Mouse (Mus musculus): ENCODE data around the gene Emc10.

Emc10 gene

GRCm38 (mm10) chr7:44484841-44485571 is 11.3 kb downstream of the Emc10 start:
- DNase-seq = peak; percentile 76

GRCm38 (mm10) chr7:44484109-44484508 is 12.2 kb downstream of the Emc10 start:
- no peak for DNase-seq

- DNase-seq = no peak
These were observed 13.4 kb downstream of the Emc10 start for GRCm38 (mm10) chr7:44482836-44483435.

DNA sequence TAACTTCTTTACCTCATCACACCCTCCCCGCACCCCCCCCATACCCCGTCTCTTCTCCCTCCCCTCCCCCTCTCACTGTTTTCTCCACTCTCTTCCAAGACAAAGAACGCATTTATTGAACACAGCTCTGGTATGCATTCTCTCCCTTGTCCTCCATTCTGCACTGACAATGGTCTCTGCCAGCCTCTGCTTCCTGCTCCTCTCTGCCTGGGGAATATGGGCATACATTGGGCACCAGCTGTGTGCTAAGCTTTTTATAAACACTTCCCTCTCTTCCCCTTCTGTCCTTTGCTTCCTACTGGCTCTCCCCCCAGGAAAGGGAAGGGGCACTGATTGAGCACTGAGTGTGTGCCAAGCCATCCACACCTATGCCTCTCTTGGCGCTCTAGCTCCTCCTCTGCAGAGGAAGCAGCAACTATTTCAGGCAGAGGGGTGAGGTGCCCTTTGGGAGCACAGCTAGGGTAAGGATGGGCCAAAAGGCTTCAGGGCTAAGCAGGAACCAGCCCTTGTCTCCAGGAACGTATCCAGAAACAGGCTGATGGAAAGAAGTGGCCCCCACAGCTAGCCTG is 21.2 kb downstream of the Emc10 start:
- DNase-seq = peak; percentile 11

DNA sequence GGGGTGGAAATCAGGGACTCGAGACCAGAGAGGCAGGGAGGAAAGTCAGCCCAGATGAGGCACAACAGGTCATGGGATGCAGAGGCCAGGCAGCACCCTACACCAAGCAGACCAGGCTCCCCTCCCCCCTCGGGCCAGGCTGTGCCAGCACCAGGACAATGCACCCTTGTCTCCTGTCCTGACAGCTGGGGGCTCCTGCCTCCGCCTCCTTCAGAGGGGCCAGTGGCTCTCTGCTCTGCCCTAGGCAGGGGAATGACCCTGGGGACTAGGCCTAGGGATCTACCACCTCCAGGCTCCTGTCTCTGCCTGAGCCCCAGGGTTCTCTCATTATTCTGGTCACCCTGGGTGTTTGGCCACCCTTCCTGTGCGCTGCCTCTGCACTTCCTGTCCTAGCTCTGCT is 21.9 kb downstream of the Emc10 start:
- DNase-seq = peak; percentile 85

DNA sequence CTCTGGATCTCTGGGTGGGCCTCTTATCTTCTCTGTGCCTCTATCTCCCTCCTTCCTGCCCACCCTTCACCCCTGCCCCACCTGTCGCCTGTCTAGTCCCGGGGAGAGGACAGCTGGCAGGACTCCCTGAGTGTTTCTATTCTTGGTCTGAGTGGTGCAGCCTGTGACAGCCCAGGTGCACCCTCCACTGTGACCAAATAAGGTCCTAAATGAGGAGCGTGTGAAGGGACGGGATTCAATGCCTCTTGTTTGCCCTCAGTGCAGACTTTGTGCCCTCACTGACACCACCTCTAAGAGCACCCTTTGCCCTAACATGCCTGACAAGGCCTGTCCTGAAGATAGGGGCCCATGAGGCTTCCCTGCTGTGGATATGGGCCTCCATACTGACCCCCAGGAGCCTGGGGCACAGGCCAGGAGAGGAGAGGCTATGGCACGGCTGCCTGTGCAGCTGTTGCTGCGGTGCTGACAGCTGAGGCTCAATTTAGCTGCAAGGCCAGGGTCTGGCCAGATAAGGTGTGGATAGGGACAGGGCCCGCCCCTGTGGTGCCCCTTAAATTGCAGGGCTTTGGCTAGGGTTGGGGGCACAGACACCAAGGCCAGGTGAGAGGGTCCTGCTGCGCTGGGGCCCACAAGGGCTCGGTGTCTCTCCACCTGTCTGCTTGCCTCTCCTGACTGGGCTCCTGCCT is 23.2 kb downstream of the Emc10 start:
- peak; percentile 5 for DNase-seq

DNA sequence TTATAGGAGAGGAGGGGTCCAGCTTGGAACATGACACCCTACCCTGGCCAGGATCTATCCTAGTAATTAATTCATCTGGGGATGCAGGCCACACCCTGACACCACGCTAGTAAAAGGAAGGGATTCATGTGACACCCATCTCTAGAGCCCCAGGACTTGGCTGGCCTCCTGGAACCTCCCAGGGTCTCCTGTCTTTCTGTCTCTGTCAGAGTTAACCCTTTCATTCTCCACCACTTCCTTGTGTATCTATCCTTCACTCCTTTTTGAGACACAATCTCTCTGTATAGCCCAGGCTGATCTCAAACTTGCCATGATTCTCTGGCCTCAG is 23.8 kb downstream of the Emc10 start:
- no peak for DNase-seq

GRCm38 (mm10) chr7:44471880-44472557 is 24.3 kb downstream of the Emc10 start:
- DNase-seq = peak; percentile 37

GRCm38 (mm10) chr7:44470696-44471612 is 25.4 kb downstream of the Emc10 start:
- peak; percentile 5 for DNase-seq

DNA sequence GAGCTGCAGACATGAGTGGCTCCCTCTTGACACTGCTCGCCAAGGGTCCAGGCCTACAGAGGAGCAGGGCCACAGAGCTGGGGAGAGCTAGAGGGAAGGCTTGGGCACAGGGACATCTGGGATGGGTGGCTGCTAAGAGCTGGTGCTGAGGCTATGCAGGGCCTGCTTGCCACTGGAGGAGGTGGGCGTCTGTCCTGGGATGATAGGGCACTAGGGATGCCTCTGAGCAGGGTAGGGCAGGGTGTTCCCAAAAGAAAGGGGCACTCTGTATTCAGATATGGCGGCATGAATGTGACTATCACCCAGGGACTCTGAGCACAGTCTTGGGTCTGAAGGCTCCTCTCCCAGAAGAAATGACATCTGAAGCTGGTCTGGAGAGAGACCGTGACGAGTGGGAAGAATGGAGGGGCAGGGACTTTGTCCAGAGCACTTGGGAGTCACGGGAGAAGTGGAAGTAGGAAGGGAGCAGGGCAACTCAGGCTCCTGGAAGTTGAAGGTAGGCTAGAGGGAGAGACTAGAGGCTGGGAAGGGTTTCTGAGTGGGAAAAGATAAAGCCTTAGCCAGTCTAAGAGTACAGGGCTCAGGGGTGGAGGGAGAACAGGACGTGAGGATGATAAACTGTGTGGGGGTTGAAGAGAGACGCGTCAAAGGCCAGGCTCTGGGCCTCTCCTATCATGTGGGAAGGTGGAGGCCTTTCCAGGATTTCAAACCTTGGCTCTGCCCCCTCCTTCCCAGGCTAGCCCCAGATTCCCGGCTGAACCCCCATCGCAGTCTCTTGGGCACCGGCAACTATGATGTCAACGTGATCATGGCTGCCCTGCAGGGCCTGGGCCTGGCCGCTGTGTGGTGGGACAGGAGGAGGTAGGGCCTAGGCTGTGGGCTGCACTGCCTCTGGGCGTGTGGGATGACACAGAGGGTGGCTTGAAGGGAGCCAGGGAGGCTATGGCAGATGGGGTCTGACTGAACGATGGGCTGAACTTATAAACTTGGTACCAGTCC is 26.4 kb downstream of the Emc10 start:
- peak; percentile 1 for DNase-seq

DNA sequence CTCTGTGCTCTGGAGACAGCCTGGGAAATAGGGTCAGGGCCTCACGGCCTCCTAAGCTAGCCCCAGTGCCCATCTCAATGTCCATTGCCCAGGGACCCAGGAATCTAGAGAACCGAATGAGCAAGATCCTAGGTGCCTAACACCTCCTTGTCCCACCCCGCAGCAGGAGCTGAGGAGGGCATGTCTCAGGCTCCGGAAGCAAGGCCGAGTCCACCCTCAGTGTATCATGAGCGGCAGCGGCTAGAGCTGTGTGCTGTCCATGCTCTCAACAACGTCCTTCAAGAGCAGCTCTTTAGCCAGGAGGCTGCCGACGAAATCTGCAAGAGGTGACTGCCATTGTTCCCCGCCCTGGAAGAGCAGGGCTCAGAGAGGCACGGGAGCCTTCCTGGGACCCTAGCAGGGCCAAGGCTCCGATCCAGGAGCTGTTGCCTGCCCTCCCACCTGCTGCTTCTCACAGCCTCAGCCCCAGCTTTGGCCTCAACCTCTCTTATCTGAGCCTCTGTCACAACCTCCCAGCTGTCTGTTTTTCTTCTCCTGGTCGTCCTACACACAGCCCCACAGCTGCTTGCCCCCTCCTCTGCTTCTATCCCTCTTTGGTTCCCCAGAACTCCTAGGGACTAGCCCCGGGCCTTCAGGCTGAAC is 27.6 kb downstream of the Emc10 start:
- peak; percentile 20 for DNase-seq

GRCm38 (mm10) chr7:44467811-44468411 is 28.4 kb downstream of the Emc10 start, which contains the start of gene Josd2:
Gene Josd2 (plus strand): TSS chr7:44467980.
- DNase-seq = peak; percentile 98

GRCm38 (mm10) chr7:44466888-44467311 is 29.4 kb downstream of the Emc10 start:
- peak; percentile 22 for DNase-seq

- DNase-seq = peak; percentile 5
These were observed 30.1 kb downstream of the Emc10 start for GRCm38 (mm10) chr7:44466006-44466887.

- peak; percentile 19 for DNase-seq
These were observed 31.2 kb downstream of the Emc10 start, which contains the start of gene Aspdh for GRCm38 (mm10) chr7:44465111-44465510. Gene Aspdh (plus strand): TSS chr7:44465391.

GRCm38 (mm10) chr7:44464511-44464910 is 31.8 kb downstream of the Emc10 start:
- peak; percentile 90 for DNase-seq

GRCm38 (mm10) chr7:44463556-44464225 is 32.6 kb downstream of the Emc10 start:
- DNase-seq = peak; percentile 13

DNA sequence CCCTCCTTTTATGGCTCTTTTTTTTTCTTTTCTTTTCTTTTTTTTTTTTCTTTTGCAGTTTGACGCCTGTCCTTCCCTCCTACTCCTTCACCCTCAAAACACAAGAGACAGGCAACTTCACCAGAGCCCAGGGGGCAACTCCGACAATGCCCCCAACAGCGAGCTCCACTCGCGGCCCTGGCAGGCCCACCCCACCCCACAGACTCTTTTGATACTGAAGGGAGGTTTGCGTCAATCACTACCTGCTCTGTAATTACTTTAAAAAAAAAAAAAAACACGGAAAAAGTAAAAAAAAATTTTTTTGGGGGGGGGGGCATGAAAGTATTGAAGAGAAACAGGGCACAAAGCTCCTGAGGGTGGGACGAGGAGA is 33.3 kb downstream of the Emc10 start:
- peak; percentile 3 for DNase-seq
